Mouse (Mus musculus) urinary bladder, adult 18-20 months (tissue): ENCODE results near the gene Rabepk.
"Not testable (repeated sequence)": the region's sequence is repeated elsewhere in the genome, so short reads cannot be mapped to it uniquely, and the experiment has no call there.

Experiments
- DNase-seq, 2 experiments: peaks; one replicate each; pipeline ENCODE4 v3.0.0; 2022; ENCODE audit warnings: low spot score in 2 of 2, mixed read lengths in 2 of 2

Rabepk gene

DNA sequence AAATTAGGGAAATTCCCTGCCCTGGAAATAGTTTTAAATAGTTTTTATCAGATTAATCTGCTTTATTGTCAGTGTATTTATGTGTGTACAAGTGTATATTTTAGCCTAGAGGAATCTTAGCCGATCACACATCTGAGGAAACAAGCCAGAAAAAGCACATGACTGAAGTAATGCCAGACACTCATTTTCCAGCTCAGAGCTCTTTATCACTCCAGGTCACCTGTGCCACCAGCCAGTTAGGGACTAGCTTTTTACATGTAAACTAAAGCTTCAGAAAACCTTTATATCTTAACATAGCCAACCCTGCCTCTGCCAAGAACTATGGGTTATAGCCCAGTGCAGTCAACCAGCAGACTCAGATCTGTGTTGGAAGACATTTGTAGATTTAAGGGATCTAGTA, 5.1 kb upstream of the Rabepk start:
- DNase-seq: no peak

DNA sequence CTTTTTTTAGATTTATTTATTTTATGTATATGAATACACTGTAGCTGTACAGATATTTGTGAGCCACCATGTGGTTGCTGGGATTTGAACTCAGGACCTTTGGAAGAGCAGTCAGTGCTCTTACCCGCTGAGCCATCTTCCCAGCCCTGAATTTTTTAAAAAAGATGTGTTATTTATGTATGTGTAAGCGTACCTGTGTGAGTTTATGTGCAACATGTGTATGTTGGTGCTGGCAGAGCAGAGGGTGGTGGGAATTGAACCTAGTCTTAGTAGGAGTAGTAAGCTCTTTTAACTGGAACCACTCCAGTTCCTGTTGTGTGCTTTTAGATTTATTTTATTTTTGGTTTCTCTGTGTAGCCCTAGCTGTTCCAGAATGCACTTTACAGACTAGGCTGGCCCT, 4.5 kb upstream of the Rabepk start:
- no peak for DNase-seq

DNA sequence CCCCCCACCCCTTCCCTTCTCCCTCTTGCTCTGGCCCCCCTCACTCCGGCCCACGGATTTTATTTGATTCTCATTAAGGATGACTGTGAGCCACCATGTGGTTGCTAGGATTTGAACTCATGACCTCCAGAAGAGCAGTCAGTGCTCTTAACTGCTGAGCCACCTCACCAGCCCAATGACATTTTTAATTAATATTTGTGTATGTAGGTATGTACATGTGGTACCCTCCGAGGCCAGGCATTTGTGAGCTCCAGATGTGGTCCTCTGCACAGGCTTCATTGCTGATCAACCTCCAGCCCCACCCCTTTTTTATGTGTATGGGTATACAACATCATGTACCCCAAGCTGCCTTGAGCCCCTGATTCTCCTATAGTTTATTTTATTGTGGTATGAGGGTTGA, 4.0 kb upstream of the Rabepk start:
- DNase-seq: no peak

DNA sequence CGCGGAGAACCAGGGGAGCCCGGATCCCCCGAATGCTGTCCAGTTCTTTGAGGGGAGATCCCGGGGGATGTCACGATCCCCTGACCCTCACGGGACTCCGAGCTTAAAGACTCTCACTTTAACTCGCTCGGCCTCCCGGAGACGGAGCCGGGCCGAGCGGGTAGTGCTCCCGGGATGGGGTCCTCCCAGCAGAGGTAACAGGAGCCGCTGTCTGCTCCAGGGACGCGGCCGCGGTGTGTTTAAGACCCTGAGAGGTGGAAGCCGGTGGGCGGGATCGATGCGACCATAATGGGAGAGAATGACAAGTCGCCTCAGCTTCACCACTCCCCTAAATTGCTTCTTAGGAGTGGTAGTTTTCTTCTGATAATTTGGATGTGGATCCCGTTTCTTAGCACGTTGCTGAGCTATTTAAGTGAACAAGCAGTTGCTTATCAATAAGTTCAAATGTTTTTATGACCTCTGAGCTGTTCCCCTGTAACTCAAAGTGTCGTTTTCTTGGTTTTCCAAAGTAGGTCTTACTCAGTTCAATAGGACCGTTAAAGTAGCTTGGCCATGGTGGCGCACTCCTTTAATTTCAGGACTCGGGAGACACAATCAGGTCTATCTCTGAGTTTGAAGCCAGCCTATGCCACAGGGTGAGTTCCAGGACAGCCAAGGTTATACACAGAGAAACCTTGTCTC, 3.0 kb upstream of the Rabepk start:
- DNase-seq: not testable (repeated sequence)

DNA sequence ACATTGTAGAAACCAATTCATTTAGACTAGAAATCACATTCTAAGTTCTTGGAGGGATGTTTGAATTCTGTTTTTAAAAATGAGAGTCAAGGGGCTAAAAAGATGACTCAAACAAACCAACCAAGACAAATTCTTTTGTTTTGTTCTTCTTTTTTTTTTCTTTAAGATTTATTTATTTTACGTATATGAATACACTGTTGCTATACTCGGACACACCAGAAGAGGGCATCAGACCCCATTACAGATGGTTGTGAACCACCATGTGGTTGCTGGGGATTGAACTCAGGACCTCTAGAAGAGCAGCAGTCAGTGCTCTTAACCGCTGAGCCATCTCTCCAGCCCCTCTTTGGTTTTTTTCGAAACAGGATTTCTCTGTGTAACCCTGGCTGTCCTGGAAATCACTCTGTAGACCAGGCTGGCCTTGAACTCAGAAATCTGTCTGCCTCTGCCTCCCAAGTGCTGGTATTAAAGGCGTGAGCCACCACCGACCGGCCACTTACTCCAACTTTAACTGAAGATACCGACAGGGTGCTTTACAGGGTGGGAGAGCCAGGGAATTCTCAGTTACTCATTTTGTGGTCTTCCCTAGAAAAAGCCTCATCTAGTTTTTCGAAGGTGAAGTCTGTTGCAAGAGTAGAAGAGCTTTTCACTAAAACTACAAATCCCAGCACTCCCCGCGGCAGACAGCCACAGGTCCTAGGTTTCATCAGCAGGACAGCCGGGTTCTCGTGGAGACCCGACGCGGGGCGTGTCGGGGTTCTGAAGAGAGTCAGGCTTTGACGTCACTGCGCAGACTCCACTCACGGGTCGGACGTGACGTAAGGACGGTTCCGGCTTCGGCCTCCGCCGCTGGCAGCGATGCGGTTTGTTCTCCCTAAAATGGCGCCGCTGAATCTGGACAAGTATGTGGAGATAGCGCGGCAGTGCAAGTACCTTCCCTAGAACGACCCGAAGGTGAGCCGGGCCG, 2.1 kb upstream of the Rabepk start:
- DNase-seq: peak; percentile 88 to 96

DNA sequence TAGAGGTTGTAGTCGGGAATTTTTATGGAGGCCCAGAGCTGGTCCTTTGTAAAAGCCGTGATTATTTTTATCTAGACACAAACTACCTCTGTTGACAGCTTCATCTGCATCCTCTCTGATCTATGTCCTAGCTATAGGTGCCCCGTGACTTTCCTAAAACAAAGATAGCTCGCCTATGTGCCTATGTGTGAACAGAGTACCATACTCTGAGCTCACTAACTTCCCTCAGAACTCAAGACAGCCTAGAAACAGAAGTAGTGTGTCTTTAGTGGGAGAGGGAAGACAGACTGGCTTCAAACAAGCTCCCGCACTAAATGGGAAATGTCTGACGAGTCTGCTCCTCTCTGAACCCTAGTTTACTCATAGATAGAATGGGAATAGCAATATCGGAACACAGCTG, 659 bp upstream of the Rabepk start:
- no peak for DNase-seq

DNA sequence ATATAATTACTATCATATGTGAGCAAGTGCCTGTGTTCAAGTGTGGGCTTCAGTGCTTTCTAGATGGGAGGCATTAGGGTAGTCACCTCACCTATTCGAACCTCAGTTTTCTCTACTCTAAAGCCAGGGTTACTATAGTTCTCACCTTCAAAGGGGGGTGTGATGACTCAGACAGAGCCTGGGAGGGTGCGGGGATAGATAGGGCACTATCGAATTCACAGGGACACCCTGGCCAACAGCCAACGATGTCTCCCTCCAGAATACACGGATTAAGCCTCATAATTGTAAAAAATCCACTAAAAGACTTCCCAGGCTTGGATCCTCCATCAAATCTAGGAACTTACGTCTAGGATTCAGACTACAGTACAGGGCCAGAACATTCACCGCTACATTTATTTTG, 4.3 kb downstream of the Rabepk start:
- no peak for DNase-seq

DNA sequence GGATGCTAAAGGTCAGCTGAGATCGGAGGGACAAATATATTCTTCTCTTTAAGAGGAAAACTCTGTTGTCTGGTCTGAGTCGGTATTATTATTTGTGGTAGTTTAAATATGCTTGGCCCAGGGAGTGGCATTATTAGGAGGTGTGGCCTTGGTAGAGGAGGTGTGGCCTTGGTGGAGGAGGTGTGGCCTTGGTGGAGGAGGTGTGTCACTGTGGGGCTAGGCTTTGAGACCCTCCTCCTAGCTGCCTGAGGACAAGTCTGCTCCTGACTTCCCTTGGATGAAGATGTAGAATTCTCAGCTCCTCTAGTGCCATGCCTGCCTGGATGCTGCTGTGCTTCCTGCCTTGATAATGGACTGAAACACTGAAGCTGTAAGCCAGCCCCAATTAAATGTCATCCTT, 5.2 kb downstream of the Rabepk start:
- DNase-seq: no peak

DNA sequence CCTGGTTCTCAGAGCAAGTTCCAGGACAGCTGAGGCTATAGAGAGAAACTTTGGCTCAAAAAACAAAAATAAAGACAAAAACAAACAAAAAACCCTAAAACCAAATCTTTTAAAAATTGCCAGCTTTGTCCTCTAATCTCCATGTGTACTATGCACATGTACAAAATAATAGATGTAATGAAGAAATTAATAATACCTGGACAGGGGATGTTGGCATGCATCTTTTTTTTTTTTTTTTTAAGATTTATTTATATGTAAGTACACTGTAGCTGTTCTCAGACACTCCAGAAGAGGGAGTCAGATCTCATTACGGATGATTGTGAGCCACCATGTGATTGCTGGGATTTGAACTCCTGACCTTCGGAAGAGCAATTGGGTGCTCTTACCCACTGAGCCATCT, 7.2 kb downstream of the Rabepk start:
- DNase-seq: not testable (repeated sequence)

DNA sequence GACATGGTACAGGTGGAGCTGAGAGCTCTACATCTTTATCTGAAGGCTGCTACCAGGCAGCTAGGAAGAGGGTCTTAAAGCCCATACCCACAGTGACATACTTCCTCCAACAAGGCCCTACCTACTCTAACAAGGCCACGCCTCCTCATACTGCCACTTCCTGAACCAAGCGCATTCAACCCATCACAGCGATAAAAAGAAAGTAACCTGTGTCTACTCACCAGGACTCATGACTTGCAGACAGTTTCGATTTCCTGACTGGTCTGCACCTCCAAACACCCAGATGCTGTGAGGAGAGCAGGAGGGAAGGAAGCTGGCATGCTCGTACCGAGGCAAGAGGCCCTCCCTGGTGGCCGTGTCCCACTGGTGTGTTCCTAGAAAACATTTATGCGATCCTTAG, 9.4 kb downstream of the Rabepk start:
- no peak for DNase-seq

DNA sequence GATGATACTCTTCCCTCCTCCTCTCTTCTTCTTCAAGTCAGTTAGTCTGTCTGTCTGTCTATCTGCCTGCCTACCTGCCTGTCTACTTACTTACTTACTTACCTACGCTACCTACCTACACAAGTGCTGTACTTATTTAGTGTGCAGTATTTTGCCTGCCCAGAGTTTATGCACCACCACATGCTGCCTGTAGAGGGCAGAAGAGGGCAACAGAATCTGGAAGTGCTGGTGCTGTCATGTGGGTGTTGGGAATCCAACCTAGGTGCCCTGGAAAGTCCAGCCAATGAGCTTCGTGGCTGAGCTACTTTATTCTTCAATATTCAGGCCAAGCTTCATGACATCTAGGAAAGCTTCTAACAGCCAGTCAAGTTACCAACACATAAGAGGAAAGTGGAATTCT, 15.6 kb downstream of the Rabepk start:
- DNase-seq: peak in 1 of 2 experiments; percentile 24

DNA sequence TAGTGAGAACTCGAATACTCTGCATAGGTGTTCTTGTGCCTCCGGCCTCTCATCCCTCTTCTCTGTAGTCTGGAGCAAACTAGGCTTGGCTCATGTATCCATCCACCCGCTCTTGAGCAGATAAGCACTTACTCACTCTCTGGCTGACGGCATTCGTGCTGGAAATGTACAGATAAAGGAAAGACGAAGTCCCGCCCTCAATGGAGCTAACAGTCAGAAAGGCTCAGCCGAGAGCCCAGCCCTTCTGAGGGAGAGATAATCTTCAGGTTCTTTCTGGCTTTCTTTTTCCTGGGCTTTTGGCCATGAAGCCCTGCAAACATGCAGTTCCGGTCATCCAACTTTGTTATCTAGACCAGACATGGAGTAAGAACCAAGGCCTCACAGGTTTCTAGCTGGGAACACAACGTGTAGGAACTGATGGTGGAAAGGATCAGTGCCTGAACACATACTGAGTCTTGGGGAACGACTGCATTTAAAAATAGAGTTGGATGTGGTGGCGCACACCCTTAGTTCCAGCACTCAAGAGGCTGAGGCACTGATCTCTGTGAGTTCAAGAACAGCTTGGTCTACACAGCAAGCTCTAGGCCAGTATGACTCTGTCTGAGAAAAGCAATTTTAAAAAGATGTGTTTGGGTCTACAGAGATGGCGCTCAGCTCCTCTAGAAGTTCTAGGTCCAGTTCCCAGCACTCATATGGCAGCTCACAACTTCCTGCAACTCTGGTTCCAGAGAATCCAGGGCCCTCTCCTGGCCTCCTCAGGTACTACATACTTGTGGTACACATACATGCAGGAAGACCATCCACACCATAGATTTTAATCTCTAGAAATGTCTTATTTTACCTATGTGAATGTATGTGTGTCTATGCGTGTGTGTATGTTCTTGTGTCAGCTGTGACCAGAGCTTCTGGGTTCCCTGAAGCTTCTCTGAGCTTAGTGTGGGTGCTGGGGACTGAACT, 16.4 kb downstream of the Rabepk start:
- DNase-seq: no peak

DNA sequence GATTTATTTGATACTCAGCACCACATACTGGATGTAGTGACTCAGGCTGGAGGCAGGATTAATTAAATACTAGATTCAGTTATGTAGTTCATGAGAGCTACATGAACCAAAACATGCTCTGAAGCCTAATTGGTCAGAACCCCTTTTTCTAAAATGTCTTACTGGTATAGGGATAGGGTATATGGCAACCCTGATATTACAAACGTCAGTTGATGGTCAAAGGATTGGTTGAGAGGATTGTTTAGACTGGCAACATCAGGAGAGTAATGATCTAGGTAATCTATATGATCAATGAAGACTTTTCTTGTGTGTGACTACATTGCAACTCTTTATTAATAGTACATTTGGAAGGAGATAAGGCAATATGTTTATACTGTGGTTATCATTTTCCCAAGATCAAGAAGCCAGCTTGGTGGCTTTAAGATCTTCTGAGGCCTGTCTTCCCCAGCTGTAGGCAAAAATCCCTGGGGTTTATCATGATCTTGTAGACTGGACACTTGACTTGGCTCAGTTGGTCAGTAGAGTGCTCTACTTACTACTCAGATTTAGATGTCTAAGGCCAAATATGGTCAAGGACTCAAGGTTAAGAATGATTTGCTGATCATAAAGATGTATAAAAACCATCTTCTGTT, 22.4 kb downstream of the Rabepk start:
- no peak for DNase-seq

DNA sequence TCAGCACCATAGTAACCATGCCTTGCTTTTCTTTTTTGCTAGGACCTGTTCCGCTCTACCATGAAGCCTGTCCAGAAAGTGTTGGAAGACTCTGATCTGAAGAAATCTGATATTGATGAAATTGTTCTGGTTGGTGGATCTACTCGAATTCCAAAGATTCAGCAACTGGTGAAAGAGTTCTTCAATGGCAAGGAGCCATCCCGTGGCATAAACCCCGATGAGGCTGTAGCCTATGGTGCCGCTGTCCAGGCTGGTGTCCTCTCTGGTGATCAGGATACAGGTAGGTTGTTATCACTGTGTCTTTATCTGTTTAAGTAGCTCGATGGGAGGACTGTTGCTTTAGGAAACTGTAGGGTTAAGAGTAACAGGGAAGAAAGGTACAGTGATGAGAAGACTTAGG, 25.2 kb downstream of the Rabepk start:
- no peak for DNase-seq

DNA sequence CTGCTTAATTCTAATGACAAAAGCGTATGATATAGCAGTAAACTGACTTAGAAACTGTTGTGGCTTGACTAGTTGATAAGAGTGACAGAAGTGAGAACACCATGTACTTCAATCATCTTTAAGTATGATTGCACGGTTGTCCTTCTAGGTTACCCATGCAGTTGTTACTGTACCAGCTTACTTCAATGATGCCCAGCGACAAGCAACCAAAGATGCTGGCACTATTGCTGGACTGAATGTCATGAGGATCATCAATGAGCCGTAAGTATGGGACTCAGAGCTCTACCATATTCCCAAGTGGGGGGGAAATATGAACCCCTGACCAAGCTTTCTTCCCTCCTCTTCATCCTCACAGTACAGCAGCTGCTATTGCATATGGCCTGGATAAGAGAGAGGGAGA, 26.0 kb downstream of the Rabepk start:
- no peak for DNase-seq

DNA sequence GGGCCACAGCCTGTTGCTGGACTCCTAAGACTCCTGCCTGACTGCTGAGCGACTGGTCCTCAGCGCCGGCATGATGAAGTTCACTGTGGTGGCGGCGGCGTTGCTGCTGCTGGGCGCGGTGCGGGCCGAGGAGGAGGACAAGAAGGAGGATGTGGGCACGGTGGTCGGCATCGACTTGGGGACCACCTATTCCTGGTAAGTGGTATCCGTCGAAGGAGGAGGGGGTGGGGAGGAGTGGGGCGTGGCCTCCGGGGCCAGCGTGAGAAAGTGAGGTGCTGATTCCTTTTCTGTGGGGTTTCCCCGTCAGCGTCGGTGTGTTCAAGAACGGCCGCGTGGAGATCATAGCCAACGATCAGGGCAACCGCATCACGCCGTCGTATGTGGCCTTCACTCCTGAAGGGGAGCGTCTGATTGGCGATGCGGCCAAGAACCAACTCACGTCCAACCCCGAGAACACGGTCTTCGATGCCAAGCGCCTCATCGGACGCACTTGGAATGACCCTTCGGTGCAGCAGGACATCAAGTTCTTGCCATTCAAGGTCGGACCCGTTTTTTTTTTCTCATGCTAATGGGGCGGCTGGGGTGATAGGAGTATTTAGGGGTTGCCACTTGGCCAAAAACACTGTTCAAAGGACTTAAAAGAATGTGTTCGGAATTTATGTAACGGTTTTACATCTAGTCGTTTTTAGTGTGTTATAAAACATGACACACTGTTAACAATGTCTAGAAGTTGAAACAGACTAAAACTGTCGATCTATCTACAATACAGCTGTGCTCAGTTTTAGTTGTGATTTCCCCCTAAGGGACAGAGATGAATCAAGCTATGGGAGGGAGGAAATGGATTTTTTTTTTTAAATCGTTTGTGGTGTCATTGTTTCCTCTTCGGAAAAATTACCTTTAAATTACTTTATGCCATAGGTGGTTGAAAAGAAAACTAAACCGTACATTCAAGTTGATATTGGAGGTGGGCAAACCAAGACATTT, 27.2 kb downstream of the Rabepk start:
- no peak for DNase-seq

DNA sequence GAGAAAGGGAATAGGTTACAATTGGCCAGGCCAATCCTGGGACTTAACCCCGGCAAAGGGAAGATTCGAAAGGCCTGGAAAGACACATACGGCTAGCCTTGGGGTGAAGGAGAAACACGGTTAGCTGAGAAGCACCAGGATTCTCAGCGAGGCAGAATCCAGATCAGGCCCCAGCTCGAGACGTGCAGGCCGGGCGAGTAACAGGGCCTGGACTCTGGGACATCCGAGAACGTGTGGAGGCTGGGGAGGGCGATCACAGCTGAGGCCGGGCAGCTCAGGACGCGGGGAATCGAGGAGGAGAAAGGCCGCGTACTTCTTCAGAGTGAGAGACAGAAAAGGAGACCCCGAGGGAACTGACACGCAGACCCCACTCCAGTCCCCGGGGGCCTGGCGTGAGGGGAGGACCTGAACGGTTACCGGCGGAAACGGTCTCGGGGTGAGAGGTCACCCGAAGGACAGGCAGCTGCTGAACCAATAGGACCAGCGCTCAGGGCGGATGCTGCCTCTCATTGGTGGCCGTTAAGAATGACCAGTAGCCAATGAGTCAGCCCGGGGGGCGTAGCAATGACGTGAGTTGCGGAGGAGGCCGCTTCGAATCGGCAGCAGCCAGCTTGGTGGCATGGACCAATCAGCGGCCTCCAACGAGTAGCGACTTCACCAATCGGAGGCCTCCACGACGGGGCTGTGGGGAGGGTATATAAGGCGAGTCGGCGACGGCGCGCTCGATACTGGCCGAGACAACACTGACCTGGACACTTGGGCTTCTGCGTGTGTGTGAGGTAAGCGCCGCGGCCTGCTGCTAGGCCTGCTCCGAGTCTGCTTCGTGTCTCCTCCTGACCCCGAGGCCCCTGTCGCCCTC, 28.1 kb downstream of the Rabepk start, which contains the start of gene Hspa5:
Gene Hspa5 (plus strand): TSS at position 603 of the 859 bp plus-strand sequence.
- DNase-seq: peak; percentile 97 to 100

DNA sequence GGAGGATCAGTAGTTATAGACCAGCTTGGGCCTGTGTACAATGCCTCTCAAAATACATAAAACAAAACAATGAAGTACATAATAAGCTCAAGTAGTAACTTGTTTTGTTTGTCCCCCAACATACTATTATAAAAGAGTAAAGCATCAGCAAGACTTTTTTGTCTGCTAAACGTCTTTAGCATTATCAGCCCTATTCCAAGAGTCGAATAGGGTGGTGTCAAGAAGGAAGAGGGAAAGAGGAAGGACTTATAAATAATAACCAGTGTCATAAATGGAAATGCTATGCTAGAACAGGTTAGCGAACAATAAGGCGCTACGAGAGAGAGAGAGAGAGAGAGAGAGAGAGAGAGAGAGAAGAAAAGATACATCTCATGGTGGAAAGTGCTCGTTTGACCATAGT, 28.8 kb downstream of the Rabepk start:
- DNase-seq: no peak

DNA sequence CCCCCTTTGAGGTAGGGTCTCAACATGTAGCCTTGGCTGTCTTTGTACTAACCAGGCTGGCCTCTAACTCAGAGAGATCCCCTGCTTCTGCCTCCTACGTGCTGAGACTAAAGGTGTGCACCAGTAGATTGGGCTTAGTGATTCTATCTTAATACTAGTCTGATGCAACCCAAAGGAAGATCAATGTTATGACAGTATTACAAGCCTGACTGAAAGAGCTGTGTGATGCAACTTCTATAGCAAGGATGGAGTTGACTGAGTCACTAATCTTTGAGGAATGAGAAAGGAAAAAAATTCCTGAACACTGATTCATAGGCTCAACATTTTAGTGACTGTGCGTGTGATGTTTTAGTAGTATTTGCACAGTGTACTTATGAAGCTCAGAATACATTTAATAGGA, 29.7 kb downstream of the Rabepk start:
- DNase-seq: no peak
